Mouse (Mus musculus) MEL (cell line): ENCODE results near the gene Flcn. TPM values are rescaled to one million over a fixed set of nuclear protein-coding genes. Genes with fewer than 3 reads are reported as not detected.

ENCODE experiments used
- DNase-seq: peaks from one replicate; pipeline ENCODE4 v3.0.0; 2011; ENCODE audit warnings: low read depth, low spot score
- H3K27ac ChIP-seq: 2 replicates; pipeline ENCODE4 v1.5.1; 2012; ENCODE audit warnings: low read depth, mild to moderate bottlenecking, control low read depth, low read length, moderate library complexity; ENCODE audit not compliant: control insufficient read depth
- H3K27me3 ChIP-seq, 2 experiments: fragments of 150-350 bp in 1 of 2; sonication (generic) in 1 of 2; 2 replicates each; pipeline ENCODE4 v1.6.1; 2012; ENCODE audit warnings: low read length in 2 of 2, mild to moderate bottlenecking in 2 of 2, improper control_type of control experiment in 1 of 2, moderate library complexity in 1 of 2; ENCODE audit not compliant: insufficient read depth in 2 of 2, control insufficient read depth in 1 of 2
- H3K36me3 ChIP-seq, 2 experiments: 2 replicates each; pipeline ENCODE4 v1.6.1; 2012 to 2014; ENCODE audit warnings: low read length in 2 of 2, improper control_type of control experiment in 1 of 2, inconsistent platforms in 1 of 2, mild to moderate bottlenecking in 1 of 2; ENCODE audit not compliant: insufficient read depth in 2 of 2, control insufficient read depth in 1 of 2
- H3K4me1 ChIP-seq, 2 experiments: fragments of 150-350 bp in 1 of 2; sonication (generic) in 1 of 2; 2 replicates each; pipeline ENCODE4 v1.6.1; 2012; ENCODE audit warnings: low read length in 2 of 2, improper control_type of control experiment in 1 of 2, mild to moderate bottlenecking in 1 of 2; ENCODE audit not compliant: insufficient read depth in 2 of 2, control insufficient read depth in 1 of 2
- H3K4me3 ChIP-seq, 2 experiments: fragments of 150-350 bp in 1 of 2; sonication (generic) in 1 of 2; 2 replicates each; pipeline ENCODE4 v1.5.1; 2012; ENCODE audit warnings: low read depth in 2 of 2, low read length in 2 of 2, mild to moderate bottlenecking in 2 of 2, moderate library complexity in 2 of 2, control low read depth in 1 of 2, improper control_type of control experiment in 1 of 2; ENCODE audit not compliant: control insufficient read depth in 1 of 2, insufficient read depth in 1 of 2
- H3K79me2 ChIP-seq: 2 replicates; pipeline ENCODE4 v1.6.1; 2012; ENCODE audit warnings: mild to moderate bottlenecking, low read length, moderate library complexity; ENCODE audit not compliant: control insufficient read depth, poor library complexity, insufficient read depth
- H3K9ac ChIP-seq: 2 replicates; pipeline ENCODE4 v1.6.1; 2012; ENCODE audit warnings: low read depth, mild to moderate bottlenecking, control low read depth, low read length, moderate library complexity; ENCODE audit not compliant: control insufficient read depth, poor library complexity, severe bottlenecking
- H3K9me3 ChIP-seq: fragments of 150-350 bp; sonication (generic); replicated peaks from 2 replicates; pipeline ENCODE4 v1.6.1; 2012; ENCODE audit warnings: mild to moderate bottlenecking, low read length, improper control_type of control experiment, moderate library complexity; ENCODE audit not compliant: insufficient read depth
- BHLHE40 ChIP-seq: IDR thresholded peaks from 2 replicates; pipeline ENCODE4 v1.6.1; 2012; ENCODE audit warnings: low read depth, mild to moderate bottlenecking, inconsistent platforms, low read length, improper control_type of control experiment, borderline replicate concordance
- CHD1 ChIP-seq: IDR thresholded peaks from 2 replicates; pipeline ENCODE4 v1.6.1; 2012; ENCODE audit warnings: low read depth, mild to moderate bottlenecking, inconsistent platforms, low read length, improper control_type of control experiment
- CTCF ChIP-seq, 3 experiments: IDR thresholded peaks in 2 of 3; conservative IDR thresholded peaks in 1 of 3; 2 replicates each; pipeline ENCODE4 v1.5.1; 2011 to 2012; ENCODE audit warnings: low read length in 3 of 3, low read depth in 2 of 3, mild to moderate bottlenecking in 2 of 3, improper control_type of control experiment in 1 of 3, inconsistent platforms in 1 of 3, mixed read lengths in 1 of 3, moderate library complexity in 1 of 3; ENCODE audit not compliant: control insufficient read depth in 1 of 3, insufficient read depth in 1 of 3, poor library complexity in 1 of 3, severe bottlenecking in 1 of 3
- E2F4 ChIP-seq: IDR thresholded peaks from 2 replicates; pipeline ENCODE4 v1.6.1; 2011; ENCODE audit warnings: low read depth, low read length, improper control_type of control experiment, borderline replicate concordance
- ELF1 ChIP-seq: IDR thresholded peaks from 2 replicates; pipeline ENCODE4 v1.6.1; 2014; ENCODE audit warnings: low read depth, mild to moderate bottlenecking, inconsistent platforms, low read length, improper control_type of control experiment, moderate library complexity
- EP300 ChIP-seq, 2 experiments: IDR thresholded peaks; 2 replicates each; pipeline ENCODE4 v1.6.1; 2011; ENCODE audit warnings: improper control_type of control experiment in 2 of 2, low read length in 2 of 2, low read depth in 1 of 2, mild to moderate bottlenecking in 1 of 2
- ETS1 ChIP-seq: IDR thresholded peaks from 2 replicates; pipeline ENCODE4 v1.6.1; 2012; ENCODE audit warnings: low read depth, mild to moderate bottlenecking, inconsistent platforms, low read length, improper control_type of control experiment, moderate library complexity
- HCFC1 ChIP-seq: IDR thresholded peaks from 2 replicates; pipeline ENCODE4 v1.6.1; 2012; ENCODE audit warnings: low read depth, mild to moderate bottlenecking, inconsistent platforms, low read length, improper control_type of control experiment, moderate library complexity
- JUND ChIP-seq: IDR thresholded peaks from 2 replicates; pipeline ENCODE4 v1.6.1; 2011; ENCODE audit warnings: low read depth, mild to moderate bottlenecking, improper control_type of control experiment, low read length
- KAT2A ChIP-seq: conservative IDR thresholded peaks from 2 replicates; pipeline ENCODE4 v1.6.1; 2012; ENCODE audit warnings: low read depth, low read length, improper control_type of control experiment, inconsistent platforms
- MAX ChIP-seq: IDR thresholded peaks from 2 replicates; pipeline ENCODE4 v1.6.1; 2011; ENCODE audit warnings: low read length, improper control_type of control experiment
- MEF2A ChIP-seq: IDR thresholded peaks from 2 replicates; pipeline ENCODE4 v1.6.1; 2014; ENCODE audit warnings: low read depth, mild to moderate bottlenecking, inconsistent platforms, low read length, improper control_type of control experiment; ENCODE audit not compliant: poor library complexity, insufficient replicate concordance, severe bottlenecking; ENCODE audit errors: extremely low read depth
- MYC ChIP-seq: IDR thresholded peaks from 2 replicates; pipeline ENCODE4 v1.6.1; 2011; ENCODE audit warnings: low read depth, mild to moderate bottlenecking, low read length, improper control_type of control experiment, moderate library complexity
- NELFE ChIP-seq: IDR thresholded peaks from 2 replicates; pipeline ENCODE4 v1.6.1; 2011; ENCODE audit warnings: low read depth, low read length, improper control_type of control experiment
- NRF1 ChIP-seq: IDR thresholded peaks from 2 replicates; pipeline ENCODE4 v1.6.1; 2014; ENCODE audit warnings: low read depth, mild to moderate bottlenecking, inconsistent platforms, low read length, improper control_type of control experiment, moderate library complexity; ENCODE audit not compliant: poor library complexity, insufficient read depth, severe bottlenecking
- POLR2A ChIP-seq, 2 experiments: IDR thresholded peaks; 2 replicates each; pipeline ENCODE4 v1.6.1; 2011 to 2012; ENCODE audit warnings: low read length in 2 of 2, mild to moderate bottlenecking in 2 of 2, control low read depth in 1 of 2, improper control_type of control experiment in 1 of 2, low read depth in 1 of 2, moderate library complexity in 1 of 2; ENCODE audit not compliant: control insufficient read depth in 1 of 2, insufficient read depth in 1 of 2, poor library complexity in 1 of 2
- POLR2AphosphoS2 ChIP-seq: IDR thresholded peaks from 2 replicates; pipeline ENCODE4 v1.6.1; 2011; ENCODE audit warnings: low read length, improper control_type of control experiment
- RAD21 ChIP-seq: IDR thresholded peaks from 2 replicates; pipeline ENCODE4 v1.6.1; 2011; ENCODE audit warnings: mild to moderate bottlenecking, low read depth, low read length, improper control_type of control experiment
- TBP ChIP-seq: IDR thresholded peaks from 2 replicates; pipeline ENCODE4 v1.8.0; 2011; ENCODE audit warnings: low read depth, low read length, improper control_type of control experiment
- TCF12 ChIP-seq: IDR thresholded peaks from 2 replicates; pipeline ENCODE4 v1.6.1; 2014; ENCODE audit warnings: low read depth, mild to moderate bottlenecking, inconsistent platforms, low read length, improper control_type of control experiment, moderate library complexity
- UBTF ChIP-seq: IDR thresholded peaks from 2 replicates; pipeline ENCODE4 v1.6.1; 2012; ENCODE audit warnings: low read depth, mild to moderate bottlenecking, inconsistent platforms, low read length, improper control_type of control experiment, moderate library complexity, borderline replicate concordance; ENCODE audit not compliant: insufficient read depth
- USF1 ChIP-seq: IDR thresholded peaks from 2 replicates; pipeline ENCODE4 v1.6.1; 2014; ENCODE audit warnings: low read depth, mild to moderate bottlenecking, inconsistent platforms, low read length, improper control_type of control experiment, moderate library complexity
- polyA plus RNA-seq, 2 experiments: library from polyadenylated mRNA; stranded (reverse) in 1 of 2; unstranded in 1 of 2; fragments of >175 nt in 1 of 2; fragments of >200 nt in 1 of 2; gene quantifications; 2 replicates each; pipeline versions ENCODE4 v1.2.1 to v1.2.4; 2012; ENCODE audit warnings: low replicate concordance in 2 of 2, low read depth in 1 of 2; ENCODE audit not compliant: insufficient read length in 2 of 2, insufficient read depth in 1 of 2, missing spikeins in 1 of 2
- total RNA-seq: library from RNA; depleted of rRNA; stranded (reverse); fragments of 300-350 nt; gene quantifications from 2 replicates; pipeline ENCODE4 v1.2.3, GENCODE M21; 2012

Flcn gene
- total and polyA plus RNA-seq, 3 experiments: 33.7 to 36.1 TPM; not detected in 1

GRCm38 (mm10) chr11:59783591-59783990 lies 26.2 kb downstream of the Flcn start:
- no peaks in the 10 kb centered on the region for H3K36me3 ChIP-seq
- H3K27ac ChIP-seq: no peak overlapping the region
- H3K79me2 ChIP-seq: no peaks in the 10 kb centered on the region
- DNase-seq: no peak
- no peaks in the 10 kb centered on the region for H3K9me3 ChIP-seq
- TF ChIP-seq EP300 (IDR thresholded peaks at IDR 0.05; ENCODE audit: low read depth in 1 of 2, low read length in 2 of 2) (no peak), USF1 (no peak), TBP (no peak), CHD1 (no peak), POLR2AphosphoS2 (no peak), NELFE (no peak), E2F4 (no peak), MAX (no peak), CTCF (IDR thresholded peaks at IDR 0.05 in 2 of 3, conservative IDR thresholded peaks at IDR 0.05 in 1 of 3; ENCODE audit: control insufficient read depth in 1 of 3, insufficient read depth in 1 of 3, low read depth in 2 of 3, low read length in 3 of 3, poor library complexity in 1 of 3, severe bottlenecking in 1 of 3) (no peak), MEF2A (no peak), ELF1 (no peak), HCFC1 (no peak), TCF12 (no peak), KAT2A (no peak), NRF1 (no peak), RAD21 (no peak), UBTF (no peak), BHLHE40 (no peak), MYC (no peak), POLR2A (IDR thresholded peaks at IDR 0.05; ENCODE audit: control insufficient read depth in 1 of 2, insufficient read depth in 1 of 2, low read depth in 1 of 2, low read length in 2 of 2, poor library complexity in 1 of 2) (no peak)
- no peak overlapping the region for H3K4me3 ChIP-seq
- H3K27me3 ChIP-seq: no peaks in the 10 kb centered on the region
- no peak overlapping the region for H3K9ac ChIP-seq
- peaks cover 0 to 6% of the 10 kb centered on the region in 2 experiments; a peak in 2 of 4 replicates for H3K4me1 ChIP-seq

GRCm38 (mm10) chr11:59782091-59782590 lies 27.7 kb downstream of the Flcn start:
- DNase-seq: no peak
- Histone ChIP-seq H3K27me3 (no peaks in the 10 kb centered on the region), H3K4me3 (no peak overlapping the region), H3K27ac (no peak overlapping the region), H3K9me3 (no peaks in the 10 kb centered on the region), H3K79me2 (no peaks in the 10 kb centered on the region), H3K36me3 (no peaks in the 10 kb centered on the region; a peak in 1 of 4 replicates), H3K9ac (no peak overlapping the region), H3K4me1 (peaks cover 0 to 6% of the 10 kb centered on the region in 2 experiments; a peak in 2 of 4 replicates)
- no peak for TF ChIP-seq MYC
- no peak for TF ChIP-seq UBTF
- TF ChIP-seq MAX: no peak
- TF ChIP-seq BHLHE40: no peak
- TF ChIP-seq ETS1: no peak
- TF ChIP-seq JUND: no peak
